Mouse (Mus musculus) brown adipose tissue, adult 24 weeks (tissue): ENCODE results near the gene Ly6g6c. TPM values are rescaled to one million over a fixed set of nuclear protein-coding genes. Genes with fewer than 3 reads are reported as not detected.

Experiments
- H3K27ac ChIP-seq: fragments of 200-500 bp; replicated peaks from 2 replicates; pipeline ENCODE4 v1.5.1; 2012; ENCODE audit warnings: low read depth, mild to moderate bottlenecking, low read length
- H3K4me1 ChIP-seq: fragments of 200-500 bp; 2 replicates; pipeline ENCODE4 v1.6.1; 2012; ENCODE audit warnings: low read length, mixed read lengths; ENCODE audit not compliant: control insufficient read depth, insufficient read depth, insufficient read length
- H3K4me3 ChIP-seq: fragments of 200-500 bp; 2 replicates; pipeline ENCODE4 v1.5.1; 2012; ENCODE audit warnings: low read depth, mild to moderate bottlenecking, low read length, moderate library complexity; ENCODE audit not compliant: insufficient read depth
- polyA plus RNA-seq: library from polyadenylated mRNA; stranded (reverse); fragments of >200 nt; gene quantifications from 2 replicates; pipeline ENCODE4 v1.2.4, GENCODE M21; 2012; ENCODE audit not compliant: missing spikeins, insufficient read depth, insufficient read length

Ly6g6c gene
- polyA plus RNA-seq, 1 experiment = not detected

- no peak overlapping the region for H3K27ac ChIP-seq
- H3K4me1 ChIP-seq = no peaks in the 10 kb centered on the region
- no peak overlapping the region for H3K4me3 ChIP-seq
Observed at GRCm38 (mm10) chr17:35100196-35100765, 35.1 kb downstream of the Ly6g6c start.

GRCm38 (mm10) chr17:35101161-35101560, 36.0 kb downstream of the Ly6g6c start:
- Histone ChIP-seq H3K4me1 (no peaks in the 10 kb centered on the region), H3K27ac (no peak overlapping the region), H3K4me3 (no peak overlapping the region)

- H3K27ac ChIP-seq = no peak overlapping the region
Observed at GRCm38 (mm10) chr17:35102299-35102698, 37.1 kb downstream of the Ly6g6c start.

GRCm38 (mm10) chr17:35103221-35103690, 38.1 kb downstream of the Ly6g6c start:
- Histone ChIP-seq H3K4me3 (no peak overlapping the region), H3K4me1 (no peaks in the 10 kb centered on the region), H3K27ac (no peak overlapping the region)

More at GRCm38 (mm10) chr17:35102299-35102698, 37.1 kb downstream of the Ly6g6c start:
- H3K4me1 ChIP-seq = no peaks in the 10 kb centered on the region
- H3K4me3 ChIP-seq = no peak overlapping the region

GRCm38 (mm10) chr17:35104079-35104478, 38.9 kb downstream of the Ly6g6c start:
- Histone ChIP-seq H3K27ac (no peak overlapping the region), H3K4me1 (no peaks in the 10 kb centered on the region), H3K4me3 (no peak overlapping the region)

- Histone ChIP-seq H3K27ac (no peak overlapping the region), H3K4me1 (no peaks in the 10 kb centered on the region), H3K4me3 (no peak overlapping the region)
Observed at GRCm38 (mm10) chr17:35104754-35105153, 39.6 kb downstream of the Ly6g6c start.

- Histone ChIP-seq H3K4me3 (no peak overlapping the region), H3K4me1 (no peaks in the 10 kb centered on the region), H3K27ac (no peak overlapping the region)
Observed at GRCm38 (mm10) chr17:35105740-35106389, 40.7 kb downstream of the Ly6g6c start.

GRCm38 (mm10) chr17:35106522-35106921, 41.3 kb downstream of the Ly6g6c start:
- no peak overlapping the region for H3K27ac ChIP-seq
- H3K4me3 ChIP-seq = no peak overlapping the region
- H3K4me1 ChIP-seq = no peaks in the 10 kb centered on the region

GRCm38 (mm10) chr17:35108097-35108496, 42.9 kb downstream of the Ly6g6c start, which contains the start of gene Ly6g5c:
Gene Ly6g5c, plus strand, starts transcription at chr17:35108279.
- Histone ChIP-seq H3K4me1 (no peaks in the 10 kb centered on the region), H3K27ac (no peak within 1 kb of the TSS), H3K4me3 (no peak within 1 kb of the TSS)

GRCm38 (mm10) chr17:35111774-35112173, 46.6 kb downstream of the Ly6g6c start:
- Histone ChIP-seq H3K27ac (no peak overlapping the region), H3K4me3 (no peak overlapping the region), H3K4me1 (no peaks in the 10 kb centered on the region)

GRCm38 (mm10) chr17:35115046-35116019, 50.1 kb downstream of the Ly6g6c start, which contains the start of gene Ly6g5b:
Gene Ly6g5b, minus strand, starts transcription at chr17:35115428.
- H3K27ac ChIP-seq = no peak within 1 kb of the TSS
- peaks cover 2% of the 10 kb centered on the region; the same call in 1 of the 2 replicates for H3K4me1 ChIP-seq
- no peak within 1 kb of the TSS for H3K4me3 ChIP-seq

Other genes with a start within 250 kb of the Ly6g6c start
- 18.5 and 20.3 TPM in 2 replicates for gene Stk19, start 228.4 kb upstream of the Ly6g6c start, polyA plus RNA-seq
- gene Dxo, start 228.4 kb upstream of the Ly6g6c start, polyA plus RNA-seq = 15.3 and 17.2 TPM in 2 replicates
- 15.1 and 24.6 TPM in 2 replicates for gene Skiv2l, start 215.2 kb upstream of the Ly6g6c start, polyA plus RNA-seq
- gene Nelfe, start 215.0 kb upstream of the Ly6g6c start, polyA plus RNA-seq = 25.0 and 41.5 TPM in 2 replicates
- 29.3 and 35.1 TPM in 2 replicates for gene Cfb, start 202.9 kb upstream of the Ly6g6c start, polyA plus RNA-seq
- gene Zbtb12, start 185.9 kb upstream of the Ly6g6c start, polyA plus RNA-seq = 3.0 and 3.3 TPM in 2 replicates
- not detected in 2 replicates for gene Gm20547, start 183.3 kb upstream of the Ly6g6c start, polyA plus RNA-seq
- 6.0 and 12.4 TPM in 2 replicates for gene C2, start 167.1 kb upstream of the Ly6g6c start, polyA plus RNA-seq
- 27.4 and 30.6 TPM in 2 replicates for gene Ehmt2, start 166.9 kb upstream of the Ly6g6c start, polyA plus RNA-seq
- gene Slc44a4, start 150.9 kb upstream of the Ly6g6c start, polyA plus RNA-seq = not detected in 2 replicates
- 9.1 and 10.2 TPM in 2 replicates for gene Neu1, start 134.1 kb upstream of the Ly6g6c start, polyA plus RNA-seq
- gene Hspa1b, start 106.2 kb upstream of the Ly6g6c start, polyA plus RNA-seq = 5.2 and 26.8 TPM in 2 replicates
- gene Gm20481, start 95.5 kb upstream of the Ly6g6c start, polyA plus RNA-seq = not detected in 2 replicates
- gene Hspa1a, start 93.2 kb upstream of the Ly6g6c start, polyA plus RNA-seq = 6.3 and 18.9 TPM in 2 replicates
- 0.48 and 0.71 TPM in 2 replicates for gene Hspa1l, start 92.7 kb upstream of the Ly6g6c start, polyA plus RNA-seq
- gene Lsm2, start 83.5 kb upstream of the Ly6g6c start, polyA plus RNA-seq = 22.4 and 29.8 TPM in 2 replicates
- gene Vars, start 64.4 kb upstream of the Ly6g6c start, polyA plus RNA-seq = 12.7 and 14.2 TPM in 2 replicates
- gene Vwa7, start 48.8 kb upstream of the Ly6g6c start, polyA plus RNA-seq = not detected in 2 replicates
- not detected in 2 replicates for gene Sapcd1, start 37.4 kb upstream of the Ly6g6c start, polyA plus RNA-seq
- not detected in 2 replicates for gene Msh5, start 18.6 kb upstream of the Ly6g6c start, polyA plus RNA-seq
- gene Clic1, start 15.4 kb upstream of the Ly6g6c start, polyA plus RNA-seq = 13.6 and 16.8 TPM in 2 replicates
- 9.4 and 11.6 TPM in 2 replicates for gene Ddah2, start 6.4 kb upstream of the Ly6g6c start, polyA plus RNA-seq
- not detected in 2 replicates for gene Mpig6b, start 796 bp downstream of the Ly6g6c start, polyA plus RNA-seq
- gene Ly6g6e, start 11.5 kb downstream of the Ly6g6c start, polyA plus RNA-seq = not detected in 2 replicates
- 3.0 TPM in 1 of 2 replicates, not detected in the other for gene Ly6g6d, start 12.7 kb downstream of the Ly6g6c start, polyA plus RNA-seq
- not detected in 2 replicates for gene Ly6g6f, start 20.2 kb downstream of the Ly6g6c start, polyA plus RNA-seq
- gene Abhd16a, start 23.9 kb downstream of the Ly6g6c start, polyA plus RNA-seq = 43.3 and 44.8 TPM in 2 replicates
- not detected in 2 replicates for gene Ly6g5c, start 42.9 kb downstream of the Ly6g6c start, polyA plus RNA-seq
- not detected in 2 replicates for gene Ly6g5b, start 50.0 kb downstream of the Ly6g6c start, polyA plus RNA-seq
- 7.9 and 12.8 TPM in 2 replicates for gene Gpank1, start 56.1 kb downstream of the Ly6g6c start, polyA plus RNA-seq
- 138 and 147 TPM in 2 replicates for gene Csnk2b, start 56.7 kb downstream of the Ly6g6c start, polyA plus RNA-seq
- 12.8 and 17.2 TPM in 2 replicates for gene D17H6S53E, start 61.0 kb downstream of the Ly6g6c start, polyA plus RNA-seq
- not detected in 2 replicates for gene Apom, start 66.7 kb downstream of the Ly6g6c start, polyA plus RNA-seq
- gene Bag6, start 69.8 kb downstream of the Ly6g6c start, polyA plus RNA-seq = 119 and 160 TPM in 2 replicates
- gene Prrc2a, start 99.5 kb downstream of the Ly6g6c start, polyA plus RNA-seq = 42.9 and 81.7 TPM in 2 replicates
- gene Aif1, start 110.7 kb downstream of the Ly6g6c start, polyA plus RNA-seq = 10.5 and 14.3 TPM in 2 replicates
- gene Lst1, start 123.1 kb downstream of the Ly6g6c start, polyA plus RNA-seq = 12.2 and 16.4 TPM in 2 replicates
- not detected in 2 replicates for gene Ltb, start 129.1 kb downstream of the Ly6g6c start, polyA plus RNA-seq
- not detected in 2 replicates for gene Tnf, start 136.6 kb downstream of the Ly6g6c start, polyA plus RNA-seq
- not detected in 2 replicates for gene Lta, start 140.0 kb downstream of the Ly6g6c start, polyA plus RNA-seq
- not detected in 2 replicates for gene Gm16181, start 155.4 kb downstream of the Ly6g6c start, polyA plus RNA-seq
- 2.7 and 4.0 TPM in 2 replicates for gene Atp6v1g2, start 168.3 kb downstream of the Ly6g6c start, polyA plus RNA-seq
- gene Nfkbil1, start 170.4 kb downstream of the Ly6g6c start, polyA plus RNA-seq = 5.2 and 6.7 TPM in 2 replicates
- gene Ddx39b, start 176.4 kb downstream of the Ly6g6c start, polyA plus RNA-seq = 50.5 and 57.9 TPM in 2 replicates
- gene H2-D1, start 197.3 kb downstream of the Ly6g6c start, polyA plus RNA-seq = 284 and 411 TPM in 2 replicates